Mouse (Mus musculus) MN1 (cell line): ENCODE measurements at regions not wholly inside any gene's neighbourhood (a gene's known extent, or its start where the extent isn't known, plus 50 kb on each side); places are given as distances from the start of the nearest gene placed in this dataset.

Experiments
- DNase-seq: peaks from one replicate; pipeline ENCODE4 v3.0.0-alpha.2; 2016; ENCODE audit warnings: low spot score

GRCm38 (mm10) chr12:99643016-99643415 is 79.6 kb upstream of the Foxn3 start:
- no peak for DNase-seq

GRCm38 (mm10) chr12:99642131-99642895 is 78.9 kb upstream of the Foxn3 start:
- DNase-seq: peak; percentile 21

- DNase-seq: peak; percentile 56
These were observed 77.9 kb upstream of the Foxn3 start for GRCm38 (mm10) chr12:99641278-99641677.

- peak; percentile 45 for DNase-seq
These were observed 77.1 kb upstream of the Foxn3 start for GRCm38 (mm10) chr12:99640214-99641151.

GRCm38 (mm10) chr12:99639847-99640213 is 76.4 kb upstream of the Foxn3 start:
- peak; percentile 66 for DNase-seq

- DNase-seq: no peak
These were observed 75.7 kb upstream of the Foxn3 start for GRCm38 (mm10) chr12:99639118-99639517.

GRCm38 (mm10) chr12:99637986-99638385 is 74.6 kb upstream of the Foxn3 start:
- no peak for DNase-seq

- no peak for DNase-seq
These were observed 72.9 kb upstream of the Foxn3 start for GRCm38 (mm10) chr12:99636234-99636633.

- no peak for DNase-seq
These were observed 72.0 kb upstream of the Foxn3 start for GRCm38 (mm10) chr12:99635361-99635760.

- no peak for DNase-seq
These were observed 71.3 kb upstream of the Foxn3 start for GRCm38 (mm10) chr12:99634726-99635125.

- DNase-seq: no peak
These were observed 70.3 kb upstream of the Foxn3 start for GRCm38 (mm10) chr12:99633678-99634077.

- no peak for DNase-seq
These were observed 69.6 kb upstream of the Foxn3 start for GRCm38 (mm10) chr12:99632988-99633387.

- no peak for DNase-seq
These were observed 66.2 kb upstream of the Foxn3 start for GRCm38 (mm10) chr12:99629606-99630005.

GRCm38 (mm10) chr12:99628421-99628820 is 65.0 kb upstream of the Foxn3 start:
- no peak for DNase-seq

GRCm38 (mm10) chr12:99627898-99628231 is 64.5 kb upstream of the Foxn3 start:
- DNase-seq: peak; percentile 98

GRCm38 (mm10) chr12:99627201-99627897 is 64.0 kb upstream of the Foxn3 start:
- DNase-seq: peak; percentile 75

- no peak for DNase-seq
These were observed 62.8 kb upstream of the Foxn3 start for GRCm38 (mm10) chr12:99626147-99626546.

GRCm38 (mm10) chr12:99625094-99625493 is 61.7 kb upstream of the Foxn3 start:
- DNase-seq: no peak

GRCm38 (mm10) chr12:99622238-99622637 is 58.9 kb upstream of the Foxn3 start:
- no peak for DNase-seq

- DNase-seq: no peak
These were observed 53.9 kb upstream of the Foxn3 start for GRCm38 (mm10) chr12:99617241-99617804.

- DNase-seq: no peak
These were observed 51.0 kb upstream of the Foxn3 start for GRCm38 (mm10) chr12:99614420-99614819.
